Mouse (Mus musculus): Measurements from ENCODE around the gene Gpalpp1.

- TF ChIP-seq POLR2A (IDR thresholded peaks at IDR 0.05; ENCODE audit: low read depth, low read length) (no peak), CTCF (IDR thresholded peaks at IDR 0.05; ENCODE audit: extremely low read depth, insufficient read length, insufficient replicate concordance, low read depth, low read length) (no peak)
Observed at GRCm38 (mm10) chr14:76158192-76158785, 47.7 kb upstream of the Gpalpp1 start.
